Mouse (Mus musculus) midbrain, embryonic 16.5 days (tissue): ENCODE measurements around the gene Gm15319. TPM values are rescaled to one million over a fixed set of nuclear protein-coding genes. Genes with fewer than 3 reads are reported as not detected.
"Not testable (repeated sequence)": the region's sequence is repeated elsewhere in the genome, so short reads cannot be mapped to it uniquely, and the experiment has no call there.

ENCODE experiments used
- ATAC-seq: fragments of 200-750 bp; cut with Nextera tagmentation; 2 replicates; pipeline ENCODE4 v1.8.0; 2017; ENCODE audit warnings: moderate TSS enrichment
- H3K27ac ChIP-seq: fragments of 300-500 bp; sonication (generic); 2 replicates; pipeline ENCODE4 v1.5.1; 2014; ENCODE audit warnings: mild to moderate bottlenecking, low read length, mixed read lengths
- H3K27me3 ChIP-seq: fragments of 300-500 bp; sonication (generic); 2 replicates; pipeline ENCODE4 v1.6.1; 2014; ENCODE audit warnings: low read depth, low read length, mixed read lengths; ENCODE audit not compliant: control insufficient read depth, insufficient read depth
- H3K36me3 ChIP-seq: fragments of 300-500 bp; sonication (generic); 2 replicates; pipeline ENCODE4 v1.6.1; 2014; ENCODE audit warnings: mild to moderate bottlenecking, low read length, moderate library complexity, mixed read lengths; ENCODE audit not compliant: control insufficient read depth, insufficient read depth
- H3K4me1 ChIP-seq: fragments of 300-500 bp; sonication (generic); 2 replicates; pipeline ENCODE4 v1.6.1; 2014; ENCODE audit warnings: mild to moderate bottlenecking, low read length, mixed read lengths; ENCODE audit not compliant: control insufficient read depth, insufficient read depth
- H3K4me2 ChIP-seq: fragments of 300-500 bp; sonication (generic); 2 replicates; pipeline ENCODE4 v1.6.1; 2014; ENCODE audit warnings: mild to moderate bottlenecking, low read length, mixed read lengths
- H3K4me3 ChIP-seq: fragments of 300-500 bp; sonication (generic); 2 replicates; pipeline ENCODE4 v1.5.1; 2014; ENCODE audit warnings: low read depth, mild to moderate bottlenecking, low read length, moderate library complexity, mixed read lengths
- H3K9ac ChIP-seq: fragments of 300-500 bp; sonication (generic); 2 replicates; pipeline ENCODE4 v1.6.1; 2014; ENCODE audit warnings: low read depth, low read length, mixed read lengths
- H3K9me3 ChIP-seq: fragments of 300-500 bp; sonication (generic); replicated peaks from 2 replicates; pipeline ENCODE4 v1.6.1; 2014; ENCODE audit warnings: mild to moderate bottlenecking, low read length, mixed read lengths; ENCODE audit not compliant: control insufficient read depth, poor library complexity, severe bottlenecking
- WGBS: fragments of 180-500 bp; shearing (Covaris S2); extraction: QIAGEN DNeasy Blood & Tissue Kit; methylation state at CpG from one replicate; pipeline ENCODE4 v1.1.7; 2014; 5-methylcytosine and 5-hydroxymethylcytosine counted together
- polyA plus RNA-seq: library from polyadenylated mRNA; unstranded; fragments of >200 nt; fragmentation: Nextera tagmentation; extraction: Ambion mirVana; gene quantifications from 2 replicates; pipeline ENCODE4 v1.2.1, GENCODE M21; 2015

The Gm15319 gene
- polyA plus RNA-seq: 0.37 TPM in 1 of 2 replicates, not detected in the other

DNA sequence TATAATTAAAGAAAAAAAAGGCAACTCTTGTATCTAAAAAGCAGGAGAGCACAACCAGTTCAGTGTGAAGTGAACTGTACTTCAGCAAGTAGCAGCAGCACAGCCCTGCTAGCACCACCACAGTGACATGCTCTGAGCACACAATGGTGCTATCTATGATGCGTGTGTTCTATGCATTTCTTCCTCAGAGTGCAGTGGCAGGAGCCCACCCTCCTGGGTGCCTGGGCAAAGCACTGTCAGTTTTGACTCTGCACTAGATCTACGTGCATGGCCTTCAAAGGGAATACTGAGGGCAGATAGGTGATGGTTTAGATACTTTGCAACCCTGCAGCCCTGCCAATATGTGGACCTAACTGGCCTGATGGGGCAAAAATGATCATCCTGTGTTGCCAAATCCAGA lies at the start of gene Gm15319:
Gene Gm15319 (minus strand): TSS at position 101 of the 400 bp plus-strand sequence.
- not testable (repeated sequence) for ATAC-seq, H3K9me3 ChIP-seq, H3K27ac ChIP-seq, H3K4me1 ChIP-seq, H3K9ac ChIP-seq, H3K4me2 ChIP-seq, H3K36me3 ChIP-seq, H3K4me3 ChIP-seq, H3K27me3 ChIP-seq
- WGBS: no CpG with 5 or more reads among the region's 2 CpGs

DNA sequence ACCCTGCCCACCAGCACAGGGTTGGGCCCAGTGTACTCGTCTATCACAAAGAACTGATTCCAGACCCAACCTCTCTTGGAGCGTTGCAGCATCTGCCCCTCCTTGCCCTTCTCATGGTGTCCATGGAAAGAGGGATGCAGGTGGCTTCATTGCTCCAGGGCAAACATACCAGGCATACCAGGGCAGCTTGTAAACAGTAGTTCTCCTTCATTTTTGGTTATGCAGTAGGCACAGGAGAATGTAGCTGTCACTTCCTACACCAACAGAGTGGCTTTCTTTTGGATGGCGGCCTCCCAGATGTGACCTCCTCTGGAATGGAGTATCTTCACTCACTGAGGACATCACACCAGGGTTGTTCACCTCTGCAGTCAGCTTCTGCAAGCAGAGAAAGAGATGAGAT lies 47.3 kb upstream of the Gm15319 start:
- not testable (repeated sequence) for H3K9ac ChIP-seq, H3K4me1 ChIP-seq, H3K27me3 ChIP-seq, ATAC-seq, H3K4me3 ChIP-seq, H3K9me3 ChIP-seq, H3K4me2 ChIP-seq, H3K36me3 ChIP-seq, H3K27ac ChIP-seq
- WGBS: no CpG with 5 or more reads among the region's 3 CpGs

DNA sequence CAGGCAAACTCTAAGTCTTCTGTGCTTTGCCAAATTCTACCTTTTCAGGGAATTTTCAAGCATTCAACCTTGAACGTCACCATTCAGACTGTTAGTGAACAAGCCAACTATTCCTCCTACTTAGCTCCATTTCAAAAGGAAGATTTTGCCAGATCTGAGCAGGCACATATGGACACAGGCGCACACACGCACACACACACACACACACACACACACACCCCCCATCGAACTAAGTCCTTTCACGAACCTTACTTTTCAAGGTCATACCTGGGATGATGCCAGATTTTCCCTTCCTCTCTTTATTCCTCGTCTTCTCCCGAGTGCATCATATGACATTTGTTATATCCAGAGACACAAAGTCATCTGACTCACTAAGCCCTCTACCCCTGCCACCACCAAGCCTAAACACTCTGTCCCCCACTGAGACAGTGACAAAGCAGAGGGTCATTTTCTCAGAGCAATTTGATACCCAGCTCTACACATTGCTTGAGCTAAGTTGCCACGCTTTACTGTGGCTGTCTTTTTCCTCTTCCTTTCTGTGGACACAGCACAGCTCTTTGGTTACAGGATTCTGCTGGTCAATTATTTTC lies 45.5 kb upstream of the Gm15319 start:
- H3K27me3 ChIP-seq, H3K9ac ChIP-seq, H3K4me1 ChIP-seq, H3K4me3 ChIP-seq, H3K27ac ChIP-seq, H3K36me3 ChIP-seq, H3K9me3 ChIP-seq, H3K4me2 ChIP-seq, ATAC-seq: not testable (repeated sequence)
- 97% methylated on average over 7 of the region's 8 CpGs for WGBS

DNA sequence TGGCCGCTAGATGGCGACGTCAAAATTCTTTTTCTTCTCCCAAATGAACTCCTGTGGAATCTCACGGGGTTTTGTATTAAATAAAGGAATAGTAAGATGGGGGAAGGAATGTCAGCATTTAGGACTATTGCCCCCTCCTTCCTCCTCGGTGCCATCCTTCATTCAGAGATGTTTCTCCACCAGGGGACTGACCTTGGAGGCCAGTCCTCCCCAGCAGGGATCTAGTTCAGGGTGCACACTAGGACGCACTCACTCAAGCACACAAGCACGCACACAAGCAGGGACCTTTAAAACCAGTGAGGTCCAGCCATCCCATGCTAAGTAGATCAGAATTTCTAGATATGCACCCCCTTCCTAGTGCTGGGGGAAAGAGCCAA lies 26.3 kb upstream of the Gm15319 start:
- WGBS: 28% methylated on average over 2 of the region's 7 CpGs
- not testable (repeated sequence) for H3K9ac ChIP-seq, H3K27ac ChIP-seq, H3K4me1 ChIP-seq, H3K4me3 ChIP-seq, H3K36me3 ChIP-seq, H3K9me3 ChIP-seq, H3K27me3 ChIP-seq, H3K4me2 ChIP-seq
- peak; percentile 84 for ATAC-seq

DNA sequence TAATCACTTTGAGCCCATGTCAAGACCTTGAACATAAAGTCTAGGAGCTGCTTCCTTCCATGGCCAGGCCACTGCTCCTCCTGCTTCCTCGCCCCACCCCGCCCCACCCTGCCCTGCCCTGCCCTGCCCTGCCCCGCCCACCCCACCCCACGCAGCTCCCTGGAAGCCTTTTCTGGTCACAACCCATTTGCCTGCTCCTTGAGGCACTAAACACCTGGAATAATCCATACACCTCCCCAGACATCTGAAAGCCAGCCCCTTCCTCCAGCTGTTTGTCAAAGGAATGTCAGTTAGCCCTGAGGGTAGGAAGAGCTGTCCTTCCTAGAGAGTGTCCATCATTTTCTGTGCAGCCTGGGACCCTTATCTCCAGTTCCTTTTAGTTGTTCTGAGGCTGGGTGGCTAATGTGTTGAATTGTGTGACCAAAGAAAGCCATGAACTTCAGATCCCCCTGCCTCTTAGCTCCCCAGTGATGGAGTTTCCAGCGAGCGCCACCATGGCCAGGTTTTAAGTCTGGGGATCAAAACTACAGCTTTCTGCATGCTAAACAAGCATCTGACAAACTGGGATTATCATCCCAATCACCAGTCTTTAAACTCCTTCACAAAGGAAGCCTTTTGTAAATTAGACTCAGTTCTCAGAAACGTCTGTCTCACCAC lies 25.8 kb upstream of the Gm15319 start:
- peak; percentile 83 for ATAC-seq
- WGBS: no CpG with 5 or more reads among the region's 7 CpGs

DNA sequence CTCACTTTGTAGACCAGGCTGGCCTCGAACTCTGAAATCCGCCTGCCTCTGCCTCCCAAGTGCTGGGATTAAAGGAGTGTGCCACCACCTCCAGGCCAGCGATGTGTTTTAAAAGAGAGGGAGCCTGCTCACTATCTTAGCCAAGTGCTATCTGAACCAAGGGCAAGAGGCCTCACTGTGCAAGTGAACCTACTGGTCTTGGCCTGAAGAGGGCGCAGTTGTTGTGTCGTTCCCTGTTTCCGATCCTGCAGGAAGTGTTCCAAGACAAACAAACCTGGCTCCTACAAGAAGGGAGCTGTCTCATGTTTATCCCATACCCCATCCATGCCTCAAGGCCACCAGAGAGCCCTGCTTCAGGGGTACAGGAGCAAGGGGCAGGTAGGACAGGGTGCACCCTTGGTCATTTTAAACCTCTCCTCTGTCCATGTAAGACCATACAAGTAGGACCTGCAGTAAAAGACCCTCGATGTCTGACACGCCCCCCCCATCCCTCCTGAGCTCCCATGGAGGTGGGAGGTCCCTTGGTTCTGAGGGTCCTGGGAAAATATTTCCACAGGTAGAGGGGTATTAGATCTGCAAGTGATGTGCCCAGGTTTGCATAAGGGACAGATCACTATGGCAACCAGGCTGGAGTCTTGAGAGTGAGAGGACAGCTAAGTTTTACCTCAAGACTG lies 24.2 kb upstream of the Gm15319 start:
- H3K9me3 ChIP-seq, ATAC-seq, H3K4me2 ChIP-seq, H3K9ac ChIP-seq, H3K27me3 ChIP-seq, H3K36me3 ChIP-seq, H3K4me1 ChIP-seq, H3K27ac ChIP-seq, H3K4me3 ChIP-seq: not testable (repeated sequence)
- WGBS: 90% methylated on average over 2 of the region's 8 CpGs

More for the DNA sequence above, 25.8 kb upstream of the Gm15319 start:
- not testable (repeated sequence) for H3K4me1 ChIP-seq, H3K4me2 ChIP-seq, H3K27me3 ChIP-seq, H3K36me3 ChIP-seq, H3K27ac ChIP-seq, H3K4me3 ChIP-seq, H3K9me3 ChIP-seq, H3K9ac ChIP-seq

DNA sequence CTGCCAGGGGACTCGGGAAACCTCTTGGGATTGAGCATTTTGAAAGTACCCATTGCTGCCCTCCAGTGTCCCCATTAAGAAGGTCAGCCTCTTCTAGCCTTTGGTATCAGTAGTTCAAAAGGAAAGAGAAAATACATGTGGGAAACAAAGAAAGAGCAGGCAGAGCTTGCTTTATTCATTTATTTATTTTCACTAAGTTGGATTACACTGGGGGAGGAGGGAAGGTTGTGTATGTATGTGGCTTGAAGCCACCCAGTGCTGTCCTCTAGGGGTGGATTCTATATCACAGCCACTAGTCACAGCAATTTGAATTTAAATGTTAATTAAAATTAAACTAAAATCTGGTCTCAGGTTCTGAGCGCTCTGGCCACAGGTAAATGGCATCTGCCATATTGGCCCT lies 22.0 kb upstream of the Gm15319 start:
- not testable (repeated sequence) for H3K9me3 ChIP-seq, H3K9ac ChIP-seq, H3K4me3 ChIP-seq, H3K36me3 ChIP-seq, H3K27ac ChIP-seq, ATAC-seq, H3K4me1 ChIP-seq, H3K4me2 ChIP-seq, H3K27me3 ChIP-seq
- WGBS: 60% methylated on average over 1 of the region's 2 CpGs

DNA sequence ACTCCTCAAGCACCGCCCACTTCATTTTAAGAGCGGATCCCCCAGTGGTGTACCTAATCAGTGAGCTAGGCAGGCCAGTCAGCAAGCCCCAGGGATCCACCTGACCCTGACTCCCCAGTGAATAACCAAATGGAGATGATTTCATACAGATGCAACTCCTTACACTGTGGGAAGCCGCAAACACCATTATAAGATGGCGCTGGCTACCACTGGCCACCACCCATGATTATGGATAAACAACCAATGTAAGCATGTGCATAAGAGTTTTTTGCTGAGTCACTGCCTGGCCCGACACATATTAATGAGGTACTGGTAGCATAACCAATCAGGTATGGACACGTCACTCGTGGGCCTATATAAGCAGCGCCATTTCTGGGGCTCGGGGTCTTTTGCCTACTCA lies 21.1 kb upstream of the Gm15319 start:
- H3K9me3 ChIP-seq, H3K4me1 ChIP-seq, H3K4me3 ChIP-seq, H3K27ac ChIP-seq, ATAC-seq, H3K4me2 ChIP-seq, H3K9ac ChIP-seq, H3K27me3 ChIP-seq, H3K36me3 ChIP-seq: not testable (repeated sequence)
- 98% methylated on average over 5 of the region's 9 CpGs for WGBS

DNA sequence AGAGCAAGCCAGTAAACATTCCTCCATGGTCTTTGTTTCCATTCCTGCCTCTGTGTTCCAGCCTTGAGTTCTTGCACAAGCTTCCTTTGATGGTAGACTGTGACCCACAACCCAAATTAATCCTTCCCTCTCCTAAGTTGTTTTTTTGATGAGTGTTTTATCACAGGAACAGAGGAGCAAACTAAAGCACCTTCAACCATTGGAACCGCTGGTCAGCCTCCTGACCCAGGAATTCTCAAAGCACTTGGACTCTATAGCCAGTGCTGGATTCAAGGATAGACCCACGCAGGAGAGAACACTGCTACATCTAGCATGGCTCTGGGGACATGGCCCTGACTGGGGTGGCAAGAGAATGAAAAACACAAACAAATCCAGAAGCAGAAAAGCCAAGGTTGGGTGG lies 19.1 kb upstream of the Gm15319 start:
- not testable (repeated sequence) for H3K4me2 ChIP-seq, H3K27ac ChIP-seq, ATAC-seq, H3K4me3 ChIP-seq, H3K4me1 ChIP-seq, H3K9ac ChIP-seq, H3K27me3 ChIP-seq, H3K9me3 ChIP-seq, H3K36me3 ChIP-seq
- WGBS: 62% methylated on average over 2 of the region's 2 CpGs
